10 mouse cellular contexts compared by ENCODE assay signal in genomic region chr7:90016930-90017588, GRCm38 (mm10). TPM values are rescaled to one million over a fixed set of nuclear protein-coding genes. Genes with fewer than 3 reads are reported as not detected.
DNase-seq lines count a peak whose midpoint lies in the region; ATAC-seq and TF ChIP-seq lines count a peak whose summit lies in the region.
"Had no signal": no experiment of that assay in that cellular context is flagged by ENCODE, and none has a peak within 500 bp of the region (broad histone marks: within the 10 kb centered on the region; RNA-seq: fewer than 3 reads in every experiment).

No protein-coding gene starts in this region.

- no peak for ATAC-seq in forebrain, postnatal 0 days
- peak; percentile 68; the same call in 1 of the 2 replicates for ATAC-seq in limb, embryonic 11.5 days (ENCODE audit: insufficient number of reproducible peaks, low FRiP score, low TSS enrichment, low read depth)
- ATAC-seq in liver, embryonic 15.5 days (ENCODE audit: insufficient read depth) = no peak

- intact Hi-C loops in heart, postnatal 14 days (cut with DNase I) = loop anchor here (2.0 to 5.0 kb wide), 2 partner anchors 134 to 250 kb away; partner anchors contain the start of gene Ccdc83

- H3K27ac ChIP-seq in forebrain, embryonic 10.5 days = peak overlapping the region; percentile 67; the same call in 1 of the 2 replicates
- no peak overlapping the region for H3K27ac ChIP-seq in forebrain, postnatal 0 days (ENCODE audit: low read depth, low read length)
- H3K27ac ChIP-seq in limb, embryonic 11.5 days (replicated peaks; ENCODE audit: low read depth, low read length) = no peak overlapping the region
- no peak overlapping the region for H3K27ac ChIP-seq in limb, embryonic 10.5 days
- peak overlapping the region; percentile 31; the same call in 1 of the 2 replicates for H3K27ac ChIP-seq in liver, embryonic 15.5 days (replicated peaks)

- H3K27me3 ChIP-seq in forebrain, embryonic 10.5 days (ENCODE audit: poor library complexity, severe bottlenecking) = no peaks in the 10 kb centered on the region
- no peaks in the 10 kb centered on the region for H3K27me3 ChIP-seq in forebrain, postnatal 0 days (ENCODE audit: insufficient read depth, low read length)
- no peaks in the 10 kb centered on the region for H3K27me3 ChIP-seq in limb, embryonic 11.5 days (ENCODE audit: control insufficient read depth, insufficient read depth, low read length)
- H3K27me3 ChIP-seq in limb, embryonic 10.5 days (ENCODE audit: low read depth, poor library complexity, severe bottlenecking) = no peaks in the 10 kb centered on the region
- peaks cover 7% of the 10 kb centered on the region; the same call in 1 of the 2 replicates for H3K27me3 ChIP-seq in liver, embryonic 15.5 days

- H3K36me3 ChIP-seq in forebrain, embryonic 10.5 days (replicated peaks) = no peaks in the 10 kb centered on the region
- no peaks in the 10 kb centered on the region for H3K36me3 ChIP-seq in forebrain, postnatal 0 days (ENCODE audit: insufficient read depth)
- no peaks in the 10 kb centered on the region for H3K36me3 ChIP-seq in limb, embryonic 11.5 days (ENCODE audit: control insufficient read depth, insufficient read depth, low read length)
- H3K36me3 ChIP-seq in limb, embryonic 10.5 days = no peaks in the 10 kb centered on the region
- H3K36me3 ChIP-seq in liver, embryonic 15.5 days (replicated peaks) = no peaks in the 10 kb centered on the region

- H3K9ac ChIP-seq in forebrain, postnatal 0 days = no peak overlapping the region
- H3K9ac ChIP-seq in limb, embryonic 11.5 days (ENCODE audit: low read length) = no peak overlapping the region
- H3K9ac ChIP-seq in liver, embryonic 15.5 days = no peak overlapping the region

- H3K4me2 ChIP-seq in forebrain, postnatal 0 days (ENCODE audit: low read depth) = no peak overlapping the region
- H3K4me2 ChIP-seq in limb, embryonic 11.5 days (ENCODE audit: low read depth, severe bottlenecking) = no peak overlapping the region
- H3K4me2 ChIP-seq in liver, embryonic 15.5 days = no peak overlapping the region
- H3K4me2 ChIP-seq: heart, embryonic 11.5 days had no signal

- WGBS in forebrain, embryonic 10.5 days = 32% methylated on average over 5 of the region's 5 CpGs
- WGBS in forebrain, postnatal 0 days = 27% methylated on average over 5 of the region's 5 CpGs
- 36% methylated on average over 5 of the region's 5 CpGs for WGBS in limb, embryonic 11.5 days
- WGBS in limb, embryonic 10.5 days = 40% methylated on average over 5 of the region's 5 CpGs
- WGBS in liver, embryonic 15.5 days (ENCODE audit: insufficient replicate concordance) = 38% methylated on average over 5 of the region's 5 CpGs

- no peak for DNase-seq in forebrain, embryonic 10.5 days (ENCODE audit: extremely low spot score, low spot score)
- no peak for DNase-seq in forebrain, postnatal 0 days
- DNase-seq in limb, embryonic 11.5 days (ENCODE audit: low spot score) = peak; percentile 38
- no peak for DNase-seq in limb, embryonic 10.5 days (ENCODE audit: low spot score)
- DNase-seq in embryo, embryonic 10.5 days (ENCODE audit: low spot score) = peak; percentile 45
- no peak for DNase-seq in heart, postnatal 14 days
- no peak for DNase-seq in gastrocnemius, adult 18-20 months (ENCODE audit: low spot score)

- H3K4me1 ChIP-seq in forebrain, embryonic 10.5 days = peaks cover 14% of the 10 kb centered on the region
- no peaks in the 10 kb centered on the region for H3K4me1 ChIP-seq in forebrain, postnatal 0 days (ENCODE audit: insufficient read depth)
- no peaks in the 10 kb centered on the region for H3K4me1 ChIP-seq in limb, embryonic 11.5 days (ENCODE audit: control insufficient read depth, insufficient read depth, low read length)
- peaks cover 8% of the 10 kb centered on the region for H3K4me1 ChIP-seq in limb, embryonic 10.5 days
- peaks cover 32% of the 10 kb centered on the region for H3K4me1 ChIP-seq in liver, embryonic 15.5 days (replicated peaks)

- H3K9me3 ChIP-seq in forebrain, embryonic 10.5 days = no peaks in the 10 kb centered on the region
- H3K9me3 ChIP-seq in forebrain, postnatal 0 days (ENCODE audit: low read length) = no peaks in the 10 kb centered on the region
- no peaks in the 10 kb centered on the region for H3K9me3 ChIP-seq in limb, embryonic 11.5 days (ENCODE audit: control insufficient read depth, low read length)
- no peaks in the 10 kb centered on the region for H3K9me3 ChIP-seq in limb, embryonic 10.5 days (replicated peaks)
- H3K9me3 ChIP-seq in liver, embryonic 15.5 days (replicated peaks) = no peaks in the 10 kb centered on the region

- no peak for TF ChIP-seq CTCF in forebrain, postnatal 0 days (IDR thresholded peaks at IDR 0.05; ENCODE audit: low read depth)

- H3K4me3 ChIP-seq in forebrain, embryonic 10.5 days = no peak overlapping the region
- no peak overlapping the region for H3K4me3 ChIP-seq in forebrain, postnatal 0 days (ENCODE audit: low read depth, low read length)
- H3K4me3 ChIP-seq in limb, embryonic 11.5 days (ENCODE audit: low read depth, low read length) = no peak overlapping the region
- H3K4me3 ChIP-seq in limb, embryonic 10.5 days = no peak overlapping the region
- no peak overlapping the region for H3K4me3 ChIP-seq in liver, embryonic 15.5 days (replicated peaks)
- H3K4me3 ChIP-seq: erythroblast, embryonic 14.5 days had no signal

RNA-seq across cellular contexts. Expression of gene Eed, which starts 36.3 kb away (rescaled TPM):
- polyA plus RNA-seq in forebrain, embryonic 10.5 days (2016; fragmentation: Nextera tagmentation; extraction: Ambion mirVana) = 95.3 and 102 TPM in 2 replicates
- total RNA-seq in forebrain, postnatal 0 days (2014; rRNA removed) = 22.2 and 28.5 TPM in 2 replicates
- polyA plus RNA-seq in forebrain, postnatal 0 days (2015; fragmentation: Nextera tagmentation; extraction: Ambion mirVana) = 18.1 and 20.7 TPM in 2 replicates
- polyA plus RNA-seq in limb, embryonic 11.5 days (2014; fragmentation: Nextera tagmentation; extraction: Ambion mirVana) = 93.3 and 98.1 TPM in 2 replicates
- polyA plus RNA-seq in limb, embryonic 10.5 days (2016; fragmentation: Nextera tagmentation; extraction: Ambion mirVana) = 101 and 102 TPM in 2 replicates
- 31.8 and 34.4 TPM in 2 replicates for polyA plus RNA-seq in liver, embryonic 15.5 days (2015; fragmentation: Nextera tagmentation; extraction: Ambion mirVana)
- total RNA-seq in heart, postnatal 14 days (2021) = 10 to 100 TPM; 27.1 to 31.3 TPM
- total RNA-seq in gastrocnemius, adult 18-20 months (2021) = 10 to 100 TPM; 32.5 to 40.9 TPM

Comparison
In these comparisons a context has a peak if more than half of its experiments do, and no peak if none do; other contexts are left out.
1. DNase-seq: peak in limb, embryonic 11.5 days (single experiment) and embryo, embryonic 10.5 days (single experiment); none in forebrain, embryonic 10.5 days (single experiment), forebrain, postnatal 0 days (single experiment), limb, embryonic 10.5 days (single experiment), heart, postnatal 14 days (0 of 2) and gastrocnemius, adult 18-20 months (single experiment).
2. H3K27ac ChIP-seq: peak in forebrain, embryonic 10.5 days (single experiment) and liver, embryonic 15.5 days (single experiment); none in forebrain, postnatal 0 days (single experiment), limb, embryonic 11.5 days (single experiment) and limb, embryonic 10.5 days (single experiment).